Mouse (Mus musculus) 3T3-L1 (cell line): ENCODE results near the gene Grap.

Experiments used
- DNase-seq: peaks from one replicate; pipeline ENCODE4 v3.0.0-alpha.2; 2015; ENCODE audit warnings: low read depth, low spot score

Grap gene

DNA sequence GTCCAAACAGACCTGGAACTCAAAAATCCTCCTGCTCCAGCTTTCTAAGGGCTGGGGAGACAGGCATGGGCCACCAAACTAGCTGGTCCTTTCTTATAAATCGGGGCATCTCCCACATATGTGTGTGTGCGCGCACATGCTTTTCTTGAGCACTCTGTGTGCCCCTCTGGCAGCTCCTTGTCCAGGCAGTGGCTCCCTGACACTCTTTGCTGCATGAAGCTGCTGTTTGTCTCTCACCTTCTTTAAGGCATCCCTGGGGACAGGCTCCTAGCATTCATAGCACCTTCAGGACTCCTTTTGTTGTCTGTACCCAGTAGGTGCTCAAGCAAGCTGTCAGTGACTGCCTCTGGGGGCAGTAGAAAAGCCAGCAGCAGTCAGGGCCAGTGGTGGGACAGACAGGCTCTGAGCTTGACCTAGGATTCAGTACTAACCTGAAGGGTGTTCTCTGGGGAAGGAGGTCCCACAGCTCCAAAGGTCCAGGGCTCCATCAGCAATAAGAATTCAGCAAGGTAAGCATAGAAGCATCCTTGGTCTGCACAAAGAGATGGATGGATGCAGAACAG lies 5.4 kb downstream of the Grap start:
- DNase-seq = no peak

GRCm38 (mm10) chr11:61659011-61659858 lies 6.2 kb downstream of the Grap start:
- DNase-seq = no peak

DNA sequence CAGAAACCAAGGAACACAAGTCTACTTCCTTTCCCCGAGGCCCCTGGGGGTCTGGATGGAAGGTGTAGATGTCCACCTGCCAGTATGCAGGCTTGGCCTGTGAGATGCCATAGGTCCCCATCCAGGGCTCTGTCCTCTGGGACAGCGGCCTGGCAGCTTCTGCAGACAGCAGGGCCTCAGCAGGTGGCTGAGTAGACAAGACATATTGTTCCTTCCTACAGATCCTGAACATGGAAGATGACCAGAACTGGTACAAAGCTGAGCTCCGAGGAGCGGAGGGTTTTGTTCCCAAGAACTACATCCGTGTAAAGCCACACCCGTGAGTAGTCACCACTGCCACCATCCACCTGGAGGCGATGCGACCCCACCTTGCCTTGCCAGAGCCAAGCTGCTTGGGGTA lies 6.9 kb downstream of the Grap start:
- no peak for DNase-seq

GRCm38 (mm10) chr11:61660806-61661392 lies 7.8 kb downstream of the Grap start:
- no peak for DNase-seq

GRCm38 (mm10) chr11:61662189-61662588 lies 9.1 kb downstream of the Grap start:
- no peak for DNase-seq

GRCm38 (mm10) chr11:61665401-61665800 lies 12.3 kb downstream of the Grap start:
- no peak for DNase-seq

DNA sequence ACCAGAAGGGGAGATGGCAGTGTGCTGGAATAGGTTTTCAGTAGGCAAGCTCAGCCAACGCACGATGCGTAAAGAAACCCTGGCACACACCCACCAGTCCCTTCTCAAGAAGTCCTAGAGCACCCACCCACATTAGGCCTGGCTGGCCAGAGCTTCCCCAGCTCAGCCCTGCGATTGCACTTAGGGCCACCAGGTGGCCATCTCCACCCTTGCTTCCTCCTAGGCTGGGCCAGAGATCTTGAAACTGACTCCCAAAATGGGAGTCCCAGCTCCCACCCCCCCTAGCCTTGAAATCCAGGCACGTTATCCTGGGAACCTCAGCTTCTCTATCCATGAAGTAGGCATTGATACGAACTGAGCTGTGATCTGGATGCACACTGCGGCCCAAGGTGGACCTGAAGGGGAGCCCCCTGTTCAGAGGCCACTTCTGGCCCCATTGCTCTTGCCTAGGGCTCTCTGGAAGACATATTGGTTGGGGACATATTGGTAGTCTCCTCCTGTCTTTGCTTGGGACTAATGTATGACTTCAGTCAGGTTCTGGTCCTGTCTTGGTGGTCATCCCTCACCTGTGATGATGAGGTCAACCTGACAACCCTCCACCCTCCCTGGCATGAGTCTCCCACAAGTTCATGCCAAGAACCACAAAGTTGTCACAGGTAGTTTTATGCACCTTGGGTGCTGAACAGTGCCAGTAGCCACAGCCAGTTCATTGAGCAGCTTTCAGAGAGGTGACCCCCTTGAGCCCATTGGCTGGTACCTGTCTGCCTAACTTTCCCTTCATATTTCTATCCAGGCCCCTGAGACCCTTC lies 13.1 kb downstream of the Grap start:
- DNase-seq = peak; percentile 71

DNA sequence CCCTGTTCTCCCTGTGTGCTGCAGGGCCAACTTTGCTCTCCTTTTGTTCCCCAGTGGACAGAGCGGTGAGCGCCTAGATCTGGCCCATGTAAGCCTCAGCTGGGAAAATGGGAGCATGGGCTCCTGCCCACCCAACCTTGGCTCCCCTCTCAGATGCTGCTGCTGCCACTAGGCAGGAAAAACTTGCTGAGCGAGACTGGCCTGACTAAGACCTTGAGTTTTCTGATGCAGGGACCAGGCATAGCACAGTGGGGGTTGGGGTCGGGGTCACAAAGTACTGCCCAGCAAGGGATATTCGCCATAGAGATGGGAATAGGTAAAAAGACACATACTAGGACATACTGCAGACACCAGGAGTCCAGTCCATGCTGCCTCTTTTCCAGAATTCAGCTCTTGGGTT lies 14.2 kb downstream of the Grap start:
- no peak for DNase-seq

GRCm38 (mm10) chr11:61667782-61668181 lies 14.7 kb downstream of the Grap start:
- no peak for DNase-seq

DNA sequence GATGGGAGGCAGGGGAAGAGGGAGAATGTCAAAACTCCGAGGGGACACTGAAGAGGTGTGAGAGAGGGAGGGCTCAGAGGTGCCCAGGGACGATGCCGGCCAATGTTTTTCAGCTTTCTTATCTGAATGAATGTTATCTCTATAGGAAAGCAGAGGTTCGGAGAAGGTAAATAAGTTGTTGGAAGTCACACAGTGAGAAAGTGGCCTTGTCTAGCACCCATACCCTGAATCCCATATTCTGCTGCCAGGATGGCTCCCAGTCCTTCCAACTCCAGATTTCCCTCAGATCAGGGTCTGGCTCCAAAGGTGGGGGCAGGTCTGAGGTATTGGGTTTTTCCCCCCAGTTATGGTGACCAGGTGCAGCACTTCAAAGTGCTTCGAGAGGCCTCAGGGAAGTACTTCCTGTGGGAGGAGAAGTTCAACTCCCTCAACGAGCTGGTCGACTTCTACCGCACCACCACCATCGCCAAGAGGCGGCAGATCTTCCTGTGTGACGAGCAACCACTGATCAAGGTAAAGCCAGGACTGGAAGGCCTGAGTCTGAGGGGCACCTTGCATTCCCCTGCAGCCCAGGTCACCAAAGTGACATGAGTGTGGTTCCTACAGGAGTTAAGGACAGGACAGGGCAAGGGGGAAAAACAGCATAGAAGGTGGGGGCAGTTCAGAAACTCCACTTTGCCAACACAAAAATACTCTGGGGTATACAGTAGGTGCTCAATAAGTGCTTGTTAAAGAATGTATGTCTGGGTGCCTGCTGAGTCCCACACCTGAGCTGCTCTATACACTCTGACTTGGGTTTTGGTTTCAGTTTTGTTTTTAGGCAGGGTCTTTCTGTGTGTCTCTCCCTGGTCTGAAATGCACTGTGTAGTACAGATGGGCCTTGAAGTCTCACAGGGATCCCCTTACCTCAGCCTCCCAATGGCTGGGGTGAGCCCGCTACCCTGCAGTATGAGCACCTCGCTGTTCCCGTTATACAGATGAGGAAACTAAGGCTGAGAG lies 16.7 kb downstream of the Grap start:
- DNase-seq = no peak

- DNase-seq = no peak
Measured at GRCm38 (mm10) chr11:61671781-61672383, 18.8 kb downstream of the Grap start.

DNA sequence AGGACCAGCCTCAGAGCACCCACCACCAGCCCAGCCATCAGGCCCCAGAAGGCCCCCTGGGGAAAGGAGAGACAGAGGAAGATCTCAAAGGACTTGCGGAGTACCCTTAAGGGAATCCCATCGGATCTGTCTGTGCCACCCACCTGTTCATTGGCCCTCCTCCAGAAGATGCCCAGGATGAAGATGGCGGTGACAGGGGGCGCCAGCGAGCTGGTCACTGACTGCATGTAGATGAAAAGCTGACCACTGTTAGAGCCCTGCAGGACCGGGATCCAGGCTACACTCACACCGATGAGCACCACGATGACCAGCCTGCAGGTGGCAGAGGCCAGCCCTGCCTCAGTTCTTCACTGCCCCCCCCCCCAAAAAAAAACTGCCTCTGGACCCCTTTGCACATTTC lies 20.6 kb downstream of the Grap start:
- DNase-seq = no peak

- no peak for DNase-seq
Measured at GRCm38 (mm10) chr11:61674151-61674838, 21.2 kb downstream of the Grap start.

DNA sequence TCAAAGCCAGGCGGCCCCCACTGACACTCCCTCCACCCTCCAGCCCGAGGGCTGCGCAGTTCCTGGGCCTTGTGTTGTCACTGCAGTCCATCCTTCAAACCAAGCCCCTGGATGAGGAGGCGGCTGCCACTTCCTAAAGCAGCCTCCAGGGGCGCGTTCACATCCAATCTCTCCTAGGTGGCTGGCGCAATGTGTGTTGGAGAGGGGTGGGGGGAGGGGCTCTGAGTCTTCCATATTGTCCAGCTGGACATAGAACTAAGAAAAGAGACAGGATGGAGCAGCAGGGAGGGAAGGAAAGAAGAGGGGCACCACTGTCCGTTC lies 21.7 kb downstream of the Grap start:
- DNase-seq = peak; percentile 9

DNA sequence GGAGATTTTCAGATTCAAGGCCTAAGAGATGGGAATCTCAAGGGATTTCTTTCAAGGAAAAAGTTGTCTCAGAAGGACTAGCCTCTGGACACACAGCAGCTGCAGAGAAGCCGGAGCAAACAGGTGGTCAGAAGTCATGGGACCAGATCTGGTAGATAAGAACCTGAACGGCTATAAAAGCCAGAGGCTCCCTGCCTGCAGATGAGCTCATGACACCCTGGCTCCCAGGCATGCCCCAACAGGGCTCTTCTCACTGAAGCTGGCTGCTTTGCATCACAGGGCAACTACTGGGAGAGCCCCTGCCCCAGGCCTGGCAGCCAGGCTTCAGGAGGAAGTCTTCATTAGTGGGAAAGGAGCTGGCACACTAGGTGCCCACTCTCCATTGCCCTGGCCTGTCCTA lies 22.3 kb downstream of the Grap start:
- DNase-seq = no peak

DNA sequence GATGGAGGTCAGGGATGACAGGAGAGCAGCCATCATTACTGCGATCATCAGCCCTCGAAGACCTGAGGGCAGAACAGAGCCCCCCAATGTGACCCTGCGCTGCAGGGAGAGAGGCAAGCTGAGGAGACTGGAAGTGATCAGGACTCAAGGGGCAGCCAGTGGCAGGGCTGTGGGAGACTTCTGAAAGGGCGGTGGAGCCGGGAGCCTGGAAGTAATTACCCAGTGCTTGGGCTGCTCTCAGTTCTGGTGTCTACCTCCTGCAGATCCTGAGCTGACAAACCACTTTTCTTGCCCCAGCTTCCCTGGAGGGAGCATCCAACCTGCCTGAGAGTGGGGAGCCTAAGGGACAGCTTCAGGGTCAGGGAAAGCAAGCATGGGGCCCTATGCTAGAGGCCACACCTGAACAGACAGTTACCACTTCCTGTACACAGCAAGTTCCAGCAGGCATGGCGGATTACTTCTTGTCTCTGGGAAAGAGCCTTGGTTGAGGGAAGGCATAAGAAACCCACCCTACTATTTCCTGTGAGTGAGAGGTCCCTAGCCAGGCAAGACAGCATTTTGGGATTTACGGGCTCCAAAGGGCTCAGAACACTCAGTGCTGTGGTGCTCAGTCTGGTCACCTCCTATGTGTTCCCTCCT lies 23.3 kb downstream of the Grap start:
- no peak for DNase-seq

DNA sequence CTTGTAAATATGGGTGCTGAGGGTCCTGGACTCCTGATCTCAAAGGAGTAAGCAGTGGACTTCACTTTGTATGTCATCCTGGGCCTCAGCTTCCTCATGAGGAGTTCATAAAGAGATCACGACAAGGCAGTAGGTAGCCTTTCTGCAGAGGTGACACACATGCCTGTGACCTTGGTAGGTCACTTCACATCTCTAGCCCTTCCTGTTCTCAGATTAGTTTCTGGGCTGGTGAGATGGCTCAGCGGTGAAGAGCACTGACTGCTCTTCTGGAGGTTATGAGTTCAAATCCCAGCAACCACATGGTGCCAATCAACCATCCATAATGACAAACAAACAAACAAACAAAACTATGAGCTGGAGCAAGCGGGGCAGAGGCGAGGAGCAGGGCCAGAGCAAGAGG lies 24.6 kb downstream of the Grap start:
- no peak for DNase-seq

- DNase-seq = no peak
Measured at GRCm38 (mm10) chr11:61679091-61679866, 26.2 kb downstream of the Grap start.
